Mouse (Mus musculus) natural killer cell, adult 2 months (primary cell): ENCODE measurements around the gene Rab37.

Experiments used
- DNase-seq, 2 experiments: peaks; one replicate each; pipeline ENCODE4 v3.0.0; 2022; ENCODE audit warnings: low spot score in 2 of 2

The Rab37 gene

GRCm38 (mm10) chr11:115131768-115132381 lies 40.6 kb downstream of the Rab37 start:
- peak in 1 of 2 experiments; percentile 37 for DNase-seq

GRCm38 (mm10) chr11:115133800-115134199 lies 42.6 kb downstream of the Rab37 start, which contains the start of gene Cd300lf:
Cd300lf (minus strand) TSS chr11:115133992.
- DNase-seq = peak; percentile 57 to 62

GRCm38 (mm10) chr11:115138597-115139262 lies 47.5 kb downstream of the Rab37 start:
- DNase-seq = peak; percentile 50 to 66

GRCm38 (mm10) chr11:115141970-115142369 lies 50.7 kb downstream of the Rab37 start:
- no peak for DNase-seq

- no peak for DNase-seq
These were observed 56.6 kb downstream of the Rab37 start for GRCm38 (mm10) chr11:115147813-115148212.

- DNase-seq = peak in 1 of 2 experiments; percentile 48
These were observed 59.6 kb downstream of the Rab37 start for GRCm38 (mm10) chr11:115150741-115151254.

GRCm38 (mm10) chr11:115151755-115152429 lies 60.7 kb downstream of the Rab37 start:
- no peak for DNase-seq

GRCm38 (mm10) chr11:115153088-115153487 lies 61.9 kb downstream of the Rab37 start:
- no peak for DNase-seq

GRCm38 (mm10) chr11:115153699-115154292 lies 62.6 kb downstream of the Rab37 start:
- peak; percentile 93 to 96 for DNase-seq

GRCm38 (mm10) chr11:115155053-115155634 lies 63.9 kb downstream of the Rab37 start:
- DNase-seq = peak; percentile 77 to 89

- peak; percentile 72 to 79 for DNase-seq
These were observed 66.9 kb downstream of the Rab37 start for GRCm38 (mm10) chr11:115157933-115158719.

GRCm38 (mm10) chr11:115160016-115160797 lies 69.0 kb downstream of the Rab37 start:
- peak; percentile 78 to 79 for DNase-seq

GRCm38 (mm10) chr11:115160883-115161577 lies 69.8 kb downstream of the Rab37 start:
- DNase-seq = peak; percentile 70 to 84

- DNase-seq = peak in 1 of 2 experiments; percentile 35
These were observed 70.5 kb downstream of the Rab37 start for GRCm38 (mm10) chr11:115161578-115162204.

- DNase-seq = no peak
These were observed 71.0 kb downstream of the Rab37 start for GRCm38 (mm10) chr11:115162205-115162601.

- peak; percentile 99 for DNase-seq
These were observed 71.7 kb downstream of the Rab37 start, which contains the start of gene Slc9a3r1 for GRCm38 (mm10) chr11:115162832-115163480. Slc9a3r1 (plus strand) TSS chr11:115163341.

GRCm38 (mm10) chr11:115163568-115164150 lies 72.4 kb downstream of the Rab37 start:
- peak; percentile 63 for DNase-seq
